Mouse (Mus musculus): ENCODE measurements at regions not wholly inside any gene's neighbourhood (a gene's known extent, or its start where the extent isn't known, plus 50 kb on each side); places are given as distances from the start of the nearest gene placed in this dataset.

DNA sequence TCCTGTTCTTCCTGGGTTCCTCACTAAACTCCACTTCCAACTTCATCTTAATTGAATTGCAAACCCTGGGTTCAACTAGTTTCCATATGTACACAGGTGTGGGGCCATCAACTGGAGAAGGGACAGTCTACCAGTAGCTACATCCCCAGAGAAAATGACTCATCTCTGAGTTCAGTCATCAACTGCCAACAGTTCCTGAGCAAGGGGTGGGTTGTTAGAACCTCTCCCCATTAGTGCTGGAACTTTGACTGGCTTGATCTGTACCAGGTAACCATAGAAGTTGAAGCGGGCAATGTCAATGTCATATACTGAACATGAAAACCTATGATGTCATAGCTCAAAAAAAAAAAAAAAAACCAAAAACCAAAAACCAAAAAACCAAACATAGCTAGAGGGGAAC is 69.8 kb downstream of the Gm21750 start:
- no peak for DNase-seq (ENCODE audit: low spot score in 2 of 2)

DNA sequence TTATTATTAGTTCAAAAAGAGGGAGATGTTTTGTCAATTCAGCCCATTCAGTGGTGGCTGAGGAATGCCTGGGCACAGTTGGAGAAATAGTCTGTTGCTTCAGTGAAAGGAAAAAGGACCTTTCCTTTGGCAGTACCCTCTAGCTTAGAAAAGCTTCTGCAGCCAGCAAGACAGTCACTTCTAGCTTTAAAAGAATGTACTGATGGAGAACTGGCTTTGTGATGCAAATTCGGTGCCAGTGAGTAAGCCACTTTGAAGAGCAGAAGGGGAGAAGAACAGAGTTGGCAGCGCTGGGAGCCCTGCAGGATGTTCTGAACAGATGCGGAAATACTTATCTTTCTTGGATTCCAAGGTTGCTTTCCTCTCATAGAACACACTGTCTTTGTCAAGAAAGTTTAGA is 71.1 kb downstream of the Gm21750 start:
- DNase-seq (ENCODE audit: low spot score in 2 of 2): no peak

GRCm38 (mm10) chr14:73750790-73751189 is 89.8 kb downstream of the Gm21750 start:
- no peak for DNase-seq (ENCODE audit: low spot score in 2 of 2)

GRCm38 (mm10) chr14:73759986-73760385 is 99.0 kb downstream of the Gm21750 start:
- DNase-seq (ENCODE audit: low spot score in 2 of 2): no peak

GRCm38 (mm10) chr14:73772964-73773363 is 111.9 kb downstream of the Gm21750 start:
- DNase-seq (ENCODE audit: low spot score in 2 of 2): no peak

GRCm38 (mm10) chr14:73773810-73774209 is 112.8 kb downstream of the Gm21750 start:
- no peak for DNase-seq (ENCODE audit: low spot score in 2 of 2)

- peak in 1 of 2 experiments; percentile 24 for DNase-seq (ENCODE audit: low spot score in 2 of 2)
These were observed 115.0 kb downstream of the Gm21750 start for GRCm38 (mm10) chr14:73776066-73776465.

GRCm38 (mm10) chr14:73807169-73807568 is 146.1 kb downstream of the Gm21750 start:
- no peak for DNase-seq (ENCODE audit: low spot score in 2 of 2)

DNA sequence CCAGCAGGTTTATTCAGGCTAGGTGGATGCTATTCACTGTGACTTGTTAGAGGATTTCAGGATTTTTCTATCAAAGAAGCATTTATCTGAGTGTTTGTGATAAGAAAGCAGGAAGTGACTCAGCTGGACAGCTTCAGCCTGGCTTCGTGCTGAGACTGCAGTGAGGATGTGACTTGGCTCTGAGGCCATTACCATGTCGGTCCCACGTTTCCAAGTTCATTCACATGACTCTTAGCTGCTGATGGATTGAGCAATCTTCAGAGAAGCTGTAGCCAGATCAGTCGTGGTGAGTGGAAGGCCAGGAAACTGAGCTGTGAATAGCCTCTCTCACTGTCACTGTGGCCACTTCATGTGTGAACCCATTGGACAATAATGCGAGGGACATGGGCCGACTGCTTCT is 177.9 kb downstream of the Gm21750 start:
- DNase-seq (ENCODE audit: low spot score in 2 of 2): peak; percentile 53 to 54

GRCm38 (mm10) chr14:73861782-73862181 is 200.8 kb downstream of the Gm21750 start:
- no peak for DNase-seq (ENCODE audit: low spot score in 2 of 2)

GRCm38 (mm10) chr14:73874337-73874736 is 213.3 kb downstream of the Gm21750 start:
- DNase-seq (ENCODE audit: low spot score in 2 of 2): no peak

GRCm38 (mm10) chr14:73875916-73876315 is 214.9 kb downstream of the Gm21750 start:
- DNase-seq (ENCODE audit: low spot score in 2 of 2): no peak

DNA sequence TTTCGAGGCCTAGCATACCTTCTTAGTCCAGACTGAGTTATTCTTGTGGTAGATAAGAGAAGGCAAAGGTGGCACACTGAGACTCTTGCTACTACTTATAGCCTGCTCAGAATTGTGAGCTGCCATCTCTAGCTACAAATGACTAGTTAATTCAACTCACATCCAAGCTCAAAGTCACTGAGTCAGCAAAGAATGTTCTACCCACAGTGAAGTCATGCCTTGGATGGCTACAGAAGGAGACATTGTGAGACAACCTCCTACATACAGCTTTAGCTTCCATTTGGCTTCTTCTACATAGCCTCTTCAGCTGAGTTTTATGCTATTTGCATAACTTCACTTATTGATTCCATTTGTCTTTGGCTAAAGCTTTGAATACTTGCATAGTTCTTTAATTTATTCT is 217.2 kb downstream of the Gm21750 start:
- no peak for DNase-seq (ENCODE audit: low spot score in 2 of 2)

GRCm38 (mm10) chr14:73878866-73879419 is 217.9 kb downstream of the Gm21750 start:
- DNase-seq (ENCODE audit: low spot score in 2 of 2): no peak

DNA sequence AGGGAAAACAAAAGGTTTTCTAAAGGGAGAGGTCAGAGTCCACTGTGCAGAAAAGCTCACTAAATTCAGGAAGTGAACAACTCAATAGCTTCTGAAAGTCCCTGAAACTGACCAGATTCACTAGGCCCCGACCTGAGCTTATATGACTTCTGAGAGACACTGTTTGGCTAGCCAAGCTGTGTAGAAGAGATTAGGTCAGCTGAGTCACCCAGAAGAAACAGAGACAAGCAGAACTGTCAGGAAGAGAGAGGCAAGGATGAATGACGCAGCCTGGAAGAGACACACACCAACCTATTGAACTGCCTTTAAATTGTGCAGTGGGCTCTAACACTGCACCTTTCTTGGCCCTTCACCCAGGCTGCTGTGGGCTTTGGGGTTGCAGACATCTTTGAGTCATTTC is 230.4 kb downstream of the Gm21750 start:
- DNase-seq (ENCODE audit: low spot score in 2 of 2): no peak

- DNase-seq (ENCODE audit: low spot score in 2 of 2): no peak
These were observed 233.8 kb downstream of the Gm21750 start for GRCm38 (mm10) chr14:73894844-73895243.

DNA sequence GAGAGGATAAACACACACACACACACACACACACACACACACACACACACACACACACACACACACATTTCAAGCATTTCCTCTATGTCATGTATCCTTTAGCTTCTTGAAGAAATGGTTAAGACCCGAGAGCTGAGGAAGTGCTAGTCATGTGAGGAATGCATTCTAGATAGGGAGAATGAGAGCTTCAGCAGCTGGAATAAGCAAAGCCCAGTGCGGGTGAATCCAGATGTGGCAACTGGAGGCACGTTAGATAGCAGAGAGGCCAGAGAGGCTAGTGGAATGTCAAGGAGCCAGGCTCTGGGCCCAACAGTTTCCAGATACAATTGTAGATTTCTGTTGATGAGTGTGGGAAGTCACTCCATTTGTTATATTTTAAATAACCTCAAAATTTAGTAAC is 234.2 kb downstream of the Gm21750 start:
- DNase-seq (ENCODE audit: low spot score in 2 of 2): no peak

DNA sequence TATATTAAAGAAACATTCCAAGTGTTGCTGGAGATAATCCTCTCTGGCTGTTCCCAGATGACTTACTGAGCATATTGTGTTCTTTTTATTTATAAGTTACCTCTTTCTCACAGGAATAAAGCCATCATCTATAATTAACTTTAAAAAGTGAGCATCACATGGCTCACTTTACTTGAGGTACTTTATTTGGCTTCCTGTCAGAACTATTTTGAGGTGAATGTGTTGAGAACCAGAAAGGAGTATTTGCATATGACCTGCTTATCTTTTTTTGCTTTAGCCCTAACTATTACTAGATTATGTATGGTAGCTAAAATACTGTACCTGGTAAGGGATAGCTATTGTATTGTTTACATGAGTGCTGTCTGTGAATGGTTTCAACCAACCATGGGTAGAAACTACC is 238.1 kb downstream of the Gm21750 start:
- DNase-seq (ENCODE audit: low spot score in 2 of 2): no peak

DNA sequence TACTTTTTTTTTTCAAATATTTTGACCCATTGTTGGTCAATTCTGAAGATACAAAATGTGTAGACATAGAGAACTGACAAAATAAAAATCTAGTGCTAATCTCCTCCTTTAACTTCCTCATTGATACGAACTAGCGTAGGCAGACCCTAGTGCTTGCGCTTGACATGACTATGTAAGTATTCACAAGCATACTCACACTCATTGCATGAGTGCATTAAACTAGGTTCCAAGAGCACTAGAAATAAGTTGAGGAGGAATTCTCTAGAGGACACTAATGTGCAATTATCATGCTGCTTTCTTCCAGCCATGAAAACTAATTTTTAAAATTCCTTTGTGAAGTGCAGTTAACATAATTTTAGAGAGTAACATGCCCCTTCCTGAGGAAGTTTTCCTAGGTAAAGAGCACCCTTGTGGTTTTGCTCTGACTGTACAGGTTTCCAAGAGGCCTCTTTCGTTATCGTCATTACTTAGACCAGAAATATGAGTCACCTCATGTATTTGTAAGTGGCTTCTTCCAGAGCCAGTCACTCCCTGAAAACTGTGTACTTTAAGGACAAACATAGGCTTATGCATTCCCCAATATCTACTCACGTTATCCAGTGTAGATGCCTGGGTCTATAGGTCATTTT is 241.2 kb downstream of the Gm21750 start:
- DNase-seq (ENCODE audit: low spot score in 2 of 2): no peak

GRCm38 (mm10) chr14:73913756-73914448 is 252.9 kb downstream of the Gm21750 start:
- DNase-seq (ENCODE audit: low spot score in 2 of 2): no peak

GRCm38 (mm10) chr14:73915990-73916389 is 255.0 kb downstream of the Gm21750 start:
- no peak for DNase-seq (ENCODE audit: low spot score in 2 of 2)

GRCm38 (mm10) chr14:73931095-73931494 is 270.1 kb downstream of the Gm21750 start:
- DNase-seq (ENCODE audit: low spot score in 2 of 2): no peak

DNA sequence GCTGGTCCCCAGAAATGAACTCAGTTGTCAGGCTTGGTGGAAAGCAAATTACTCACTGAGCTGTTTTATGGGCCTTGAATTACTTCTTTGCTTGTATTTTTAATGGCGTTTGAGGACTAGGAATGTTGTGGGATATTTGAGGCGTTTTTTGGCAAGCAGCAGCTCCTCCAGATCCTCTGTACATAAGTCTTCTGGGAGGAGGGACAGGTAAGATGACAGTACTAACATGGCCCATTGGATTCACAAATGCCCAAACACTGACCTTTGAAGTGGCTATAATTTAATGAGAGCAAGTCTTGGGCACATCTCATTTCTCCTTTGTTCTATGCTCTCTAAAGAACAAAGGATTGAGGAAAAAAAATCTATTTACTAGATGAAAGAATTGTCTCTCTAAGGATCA is 286.3 kb downstream of the Gm21750 start:
- no peak for DNase-seq (ENCODE audit: low spot score in 2 of 2)
